Mouse (Mus musculus) limb, embryonic 10.5 days (tissue): ENCODE measurements around the gene Add2. TPM values are rescaled to one million over a fixed set of nuclear protein-coding genes. Genes with fewer than 3 reads are reported as not detected.

ENCODE experiments used
- DNase-seq: peaks from one replicate; pipeline ENCODE4 v3.0.0-alpha.2; 2017; ENCODE audit warnings: low spot score
- H3K27ac ChIP-seq: fragments of 300-500 bp; sonication (generic); 2 replicates; pipeline ENCODE4 v1.5.1; 2016; ENCODE audit warnings: mild to moderate bottlenecking
- H3K27me3 ChIP-seq: fragments of 300-500 bp; sonication (generic); 2 replicates; pipeline ENCODE4 v1.6.1; 2016; ENCODE audit warnings: low read depth, mild to moderate bottlenecking; ENCODE audit not compliant: poor library complexity, severe bottlenecking
- H3K36me3 ChIP-seq: fragments of 300-500 bp; sonication (generic); 2 replicates; pipeline ENCODE4 v1.6.1; 2016; ENCODE audit warnings: mild to moderate bottlenecking, moderate library complexity
- H3K4me1 ChIP-seq: fragments of 300-500 bp; sonication (generic); 2 replicates; pipeline ENCODE4 v1.6.1; 2016
- H3K4me3 ChIP-seq: fragments of 300-500 bp; sonication (generic); 2 replicates; pipeline ENCODE4 v1.5.1; 2016; ENCODE audit warnings: mild to moderate bottlenecking, moderate library complexity
- H3K9me3 ChIP-seq: fragments of 300-500 bp; sonication (generic); replicated peaks from 2 replicates; pipeline ENCODE4 v1.6.1; 2016; ENCODE audit warnings: mild to moderate bottlenecking
- WGBS: fragments of 180-500 bp; shearing (Covaris S2); methylation state at CpG from one replicate; pipeline ENCODE4 v1.1.7; 2016; 5-methylcytosine and 5-hydroxymethylcytosine counted together
- polyA plus RNA-seq: library from polyadenylated mRNA; unstranded; fragments of >200 nt; fragmentation: Nextera tagmentation; extraction: Ambion mirVana; gene quantifications from 2 replicates; pipeline ENCODE4 v1.2.1, GENCODE M21; 2016

Add2 gene
- polyA plus RNA-seq, 1 experiment from 2014 or later: 7.7 TPM

DNA sequence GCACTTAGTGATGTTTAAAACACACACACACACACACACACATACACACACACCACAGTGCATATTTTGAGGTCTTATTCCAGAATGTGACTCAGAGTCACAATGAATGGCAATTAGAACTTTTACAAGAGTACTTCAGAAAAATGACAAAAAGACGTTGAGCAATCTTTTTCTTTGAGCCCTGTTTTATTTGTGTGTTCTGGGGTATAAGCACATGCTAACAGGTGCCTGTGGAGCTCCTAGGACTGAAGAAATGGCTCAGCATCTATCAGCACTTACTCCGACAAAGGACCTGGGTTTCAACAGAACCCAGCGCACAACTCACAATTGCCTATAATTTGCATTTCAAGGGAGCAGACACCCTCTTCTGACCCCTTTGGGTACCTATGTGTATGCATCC lies 135.5 kb downstream of the Add2 start:
- no peaks in the 10 kb centered on the region for H3K27me3 ChIP-seq
- no peak overlapping the region for H3K27ac ChIP-seq
- DNase-seq: no peak
- WGBS: 67% methylated on average over 3 of the region's 3 CpGs
- H3K4me3 ChIP-seq: no peak overlapping the region
- H3K36me3 ChIP-seq: no peaks in the 10 kb centered on the region
- no peaks in the 10 kb centered on the region for H3K9me3 ChIP-seq
- peaks cover 2% of the 10 kb centered on the region; the same call in 1 of the 2 replicates for H3K4me1 ChIP-seq

DNA sequence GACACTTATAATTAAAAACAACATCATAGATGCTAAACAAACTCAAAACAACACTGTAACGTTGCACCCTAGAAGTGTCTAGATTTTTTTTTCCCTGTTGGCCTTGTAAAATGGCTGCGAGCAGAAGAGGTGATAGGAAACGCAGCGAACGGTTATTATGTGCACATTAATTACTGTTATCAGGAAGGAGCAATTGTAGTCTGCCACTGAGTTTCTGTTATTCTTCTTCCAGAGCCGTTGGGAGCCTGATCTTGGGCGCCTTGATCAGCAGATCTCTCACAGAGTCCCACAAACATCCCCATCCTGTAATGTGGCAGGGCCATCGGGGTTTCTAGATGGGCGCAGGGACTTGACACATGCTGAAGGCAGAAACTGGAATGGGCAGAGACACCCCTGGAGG lies 137.9 kb downstream of the Add2 start:
- H3K27me3 ChIP-seq: no peaks in the 10 kb centered on the region
- no peaks in the 10 kb centered on the region for H3K9me3 ChIP-seq
- DNase-seq: no peak
- H3K36me3 ChIP-seq: no peaks in the 10 kb centered on the region
- H3K4me1 ChIP-seq: peaks cover 5% of the 10 kb centered on the region; the same call in 1 of the 2 replicates
- WGBS: 83% methylated on average over 9 of the region's 9 CpGs
- no peak overlapping the region for H3K27ac ChIP-seq
- no peak overlapping the region for H3K4me3 ChIP-seq

DNA sequence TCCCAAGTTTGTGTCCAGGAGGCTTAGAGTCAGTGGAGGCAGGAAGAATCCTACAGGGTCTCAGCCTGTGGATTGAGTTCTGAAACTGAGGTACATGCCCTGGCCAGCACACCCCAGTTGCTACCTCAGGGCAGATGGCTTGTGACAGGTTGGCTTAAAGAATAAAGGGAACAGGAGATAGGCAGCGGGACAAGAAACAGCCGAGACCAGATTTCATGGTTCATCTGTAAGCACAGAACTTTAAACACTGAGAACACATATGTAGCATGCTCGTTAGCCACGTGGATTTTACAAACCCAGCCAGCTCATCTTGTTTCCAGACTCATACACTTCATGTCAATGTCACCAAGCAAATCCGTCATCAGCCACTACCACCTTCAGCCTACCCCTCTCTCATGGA lies 139.4 kb downstream of the Add2 start:
- no peak overlapping the region for H3K4me3 ChIP-seq
- 90% methylated on average over 5 of the region's 5 CpGs for WGBS
- H3K36me3 ChIP-seq: no peaks in the 10 kb centered on the region
- H3K9me3 ChIP-seq: no peaks in the 10 kb centered on the region
- H3K27ac ChIP-seq: no peak overlapping the region
- DNase-seq: no peak
- H3K4me1 ChIP-seq: peaks cover 5% of the 10 kb centered on the region; the same call in 1 of the 2 replicates
- no peaks in the 10 kb centered on the region for H3K27me3 ChIP-seq

DNA sequence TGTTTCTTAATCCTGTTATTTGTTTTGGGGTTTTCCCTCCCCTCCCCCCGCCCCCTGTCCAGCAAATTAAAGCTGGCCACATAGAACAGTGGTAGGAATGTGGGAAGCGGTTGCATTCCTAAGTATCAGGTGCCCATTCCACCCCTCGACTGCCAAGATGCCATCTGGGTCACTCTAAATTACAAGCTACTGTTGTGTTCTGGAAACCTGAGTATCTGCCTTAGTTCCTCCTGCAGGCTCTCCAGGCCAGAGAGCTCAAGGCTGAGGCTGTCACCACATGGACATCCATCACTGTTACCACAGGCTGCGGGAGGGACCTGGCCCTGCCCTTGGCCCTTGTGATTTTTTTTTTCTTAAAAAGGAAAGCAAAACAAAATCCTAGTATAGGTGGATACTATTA lies 140.7 kb downstream of the Add2 start:
- Histone ChIP-seq H3K9me3 (no peaks in the 10 kb centered on the region), H3K4me1 (peaks cover 5% of the 10 kb centered on the region; the same call in 1 of the 2 replicates), H3K36me3 (no peaks in the 10 kb centered on the region), H3K27ac (no peak overlapping the region), H3K27me3 (no peaks in the 10 kb centered on the region), H3K4me3 (no peak overlapping the region)
- DNase-seq: no peak
- 60% methylated on average over 4 of the region's 4 CpGs for WGBS

Other genes starting within 250 kb of the Add2 start
- gene Nat8f6, start 207.7 kb upstream of the Add2 start, polyA plus RNA-seq: not detected in 2 replicates
- gene Nat8f5, start 207.7 kb upstream of the Add2 start, polyA plus RNA-seq: not detected in 2 replicates
- gene Nat8, start 196.6 kb upstream of the Add2 start, polyA plus RNA-seq: not detected in 2 replicates
- not detected in 2 replicates for gene Nat8f2, start 159.5 kb upstream of the Add2 start, polyA plus RNA-seq
- 1.5 and 1.8 TPM in 2 replicates for gene Nat8f4, start 123.8 kb upstream of the Add2 start, polyA plus RNA-seq
- 27.5 and 32.5 TPM in 2 replicates for gene Tprkb, start 116.8 kb upstream of the Add2 start, polyA plus RNA-seq
- 3.2 and 5.2 TPM in 2 replicates for gene Nat8f1, start 113.0 kb upstream of the Add2 start, polyA plus RNA-seq
- 39.0 and 45.0 TPM in 2 replicates for gene Dusp11, start 67.0 kb upstream of the Add2 start, polyA plus RNA-seq
- not detected in 2 replicates for gene Figla, start 12.5 kb upstream of the Add2 start, polyA plus RNA-seq
- gene Tgfa, start 166.5 kb downstream of the Add2 start, polyA plus RNA-seq: 0.43 and 1.1 TPM in 2 replicates